Mouse (Mus musculus): ENCODE results near the gene Sec24c. TPM values are rescaled to one million over a fixed set of nuclear protein-coding genes. Genes with fewer than 3 reads are reported as not detected.

Sec24c gene
- polyA plus RNA-seq, 2 experiments, result 77.2 to 149 TPM

- ATAC-seq (ENCODE audit: low FRiP score, low read depth) (peak; percentile 92), DNase-seq (ENCODE audit: low spot score) (peak; percentile 93)
- Histone ChIP-seq H3K4me2 (replicated peaks; ENCODE audit: low read depth, low read length, severe bottlenecking) (peak within 1 kb of the TSS; percentile 75), H3K4me1 (ENCODE audit: control insufficient read depth, insufficient read depth, low read length) (peaks cover 15% of the 10 kb centered on the region), H3K4me3 (replicated peaks; ENCODE audit: low read length) (peak within 1 kb of the TSS; percentile 99), H3K27ac (replicated peaks; ENCODE audit: low read depth, low read length) (peak within 1 kb of the TSS; percentile 53), H3K9ac (ENCODE audit: low read depth, low read length, severe bottlenecking) (peak within 1 kb of the TSS; percentile 94), H3K9me3 (ENCODE audit: control insufficient read depth, low read length) (no peaks in the 10 kb centered on the region), H3K27me3 (ENCODE audit: control insufficient read depth, insufficient read depth, low read length) (no peaks in the 10 kb centered on the region), H3K36me3 (ENCODE audit: control insufficient read depth, insufficient read depth, low read length) (peaks cover 37% of the 10 kb centered on the region)
- under 1% methylated on average over 77 of the region's 80 CpGs for WGBS
- TF ChIP-seq POLR2A (IDR thresholded peaks at IDR 0.05; ENCODE audit: borderline replicate concordance, extremely low read depth, insufficient read depth, insufficient read length), result peak; percentile 65; the same call in 1 of the 2 replicates
Measured at GRCm38 (mm10) chr14:20707201-20708190, 33.4 kb downstream of the Sec24c start, which contains the start of gene Zswim8. Gene Zswim8, plus strand, starts transcription at chr14:20707552.

GRCm38 (mm10) chr14:20708239-20708638, 34.1 kb downstream of the Sec24c start:
- Histone ChIP-seq H3K4me1 (ENCODE audit: control insufficient read depth, insufficient read depth, low read length) (peaks cover 15% of the 10 kb centered on the region), H3K9me3 (ENCODE audit: control insufficient read depth, low read length) (no peaks in the 10 kb centered on the region), H3K36me3 (ENCODE audit: control insufficient read depth, insufficient read depth, low read length) (peaks cover 44% of the 10 kb centered on the region), H3K4me3 (replicated peaks; ENCODE audit: low read length) (peak overlapping the region; percentile 99), H3K9ac (ENCODE audit: low read depth, low read length, severe bottlenecking) (peak overlapping the region; percentile 94), H3K27ac (replicated peaks; ENCODE audit: low read depth, low read length) (no peak overlapping the region), H3K4me2 (replicated peaks; ENCODE audit: low read depth, low read length, severe bottlenecking) (peak overlapping the region; percentile 75), H3K27me3 (ENCODE audit: control insufficient read depth, insufficient read depth, low read length) (no peaks in the 10 kb centered on the region)
- no peak for TF ChIP-seq POLR2A (IDR thresholded peaks at IDR 0.05; ENCODE audit: borderline replicate concordance, extremely low read depth, insufficient read depth, insufficient read length)
- ATAC-seq (ENCODE audit: low FRiP score, low read depth) (no peak), DNase-seq (ENCODE audit: low spot score) (no peak)
- WGBS, result 2% methylated on average over 10 of the region's 10 CpGs

- 87% methylated on average over 11 of the region's 11 CpGs for WGBS
- peaks cover 83% of the 10 kb centered on the region for H3K36me3 ChIP-seq (ENCODE audit: control insufficient read depth, insufficient read depth, low read length)
- no peak overlapping the region for H3K9ac ChIP-seq (ENCODE audit: low read depth, low read length, severe bottlenecking)
- no peak for DNase-seq (ENCODE audit: low spot score)
- no peak overlapping the region for H3K4me3 ChIP-seq (replicated peaks; ENCODE audit: low read length)
- H3K27ac ChIP-seq (replicated peaks; ENCODE audit: low read depth, low read length), result no peak overlapping the region
- no peak for TF ChIP-seq POLR2A (IDR thresholded peaks at IDR 0.05; ENCODE audit: borderline replicate concordance, extremely low read depth, insufficient read depth, insufficient read length)
- H3K27me3 ChIP-seq (ENCODE audit: control insufficient read depth, insufficient read depth, low read length), result no peaks in the 10 kb centered on the region
- no peak for ATAC-seq (ENCODE audit: low FRiP score, low read depth)
- peaks cover 5% of the 10 kb centered on the region for H3K4me1 ChIP-seq (ENCODE audit: control insufficient read depth, insufficient read depth, low read length)
- H3K4me2 ChIP-seq (replicated peaks; ENCODE audit: low read depth, low read length, severe bottlenecking), result no peak overlapping the region
- H3K9me3 ChIP-seq (ENCODE audit: control insufficient read depth, low read length), result no peaks in the 10 kb centered on the region
Measured at GRCm38 (mm10) chr14:20713832-20714231, 39.7 kb downstream of the Sec24c start.

GRCm38 (mm10) chr14:20718443-20718842, 44.3 kb downstream of the Sec24c start:
- WGBS, result 81% methylated on average over 10 of the region's 10 CpGs
- Histone ChIP-seq H3K27ac (replicated peaks; ENCODE audit: low read depth, low read length) (no peak overlapping the region), H3K4me2 (replicated peaks; ENCODE audit: low read depth, low read length, severe bottlenecking) (no peak overlapping the region), H3K9me3 (ENCODE audit: control insufficient read depth, low read length) (no peaks in the 10 kb centered on the region), H3K27me3 (ENCODE audit: control insufficient read depth, insufficient read depth, low read length) (no peaks in the 10 kb centered on the region), H3K4me3 (replicated peaks; ENCODE audit: low read length) (no peak overlapping the region), H3K9ac (ENCODE audit: low read depth, low read length, severe bottlenecking) (no peak overlapping the region), H3K4me1 (ENCODE audit: control insufficient read depth, insufficient read depth, low read length) (no peaks in the 10 kb centered on the region), H3K36me3 (ENCODE audit: control insufficient read depth, insufficient read depth, low read length) (peaks cover 98% of the 10 kb centered on the region)
- ATAC-seq (ENCODE audit: low FRiP score, low read depth) (no peak), DNase-seq (ENCODE audit: low spot score) (no peak)
- no peak for TF ChIP-seq POLR2A (IDR thresholded peaks at IDR 0.05; ENCODE audit: borderline replicate concordance, extremely low read depth, insufficient read depth, insufficient read length)

GRCm38 (mm10) chr14:20719767-20720166, 45.7 kb downstream of the Sec24c start:
- H3K9me3 ChIP-seq (ENCODE audit: control insufficient read depth, low read length), result no peaks in the 10 kb centered on the region
- TF ChIP-seq POLR2A (IDR thresholded peaks at IDR 0.05; ENCODE audit: borderline replicate concordance, extremely low read depth, insufficient read depth, insufficient read length), result no peak
- WGBS, result 92% methylated on average over 12 of the region's 12 CpGs
- H3K4me2 ChIP-seq (replicated peaks; ENCODE audit: low read depth, low read length, severe bottlenecking), result no peak overlapping the region
- no peak overlapping the region for H3K27ac ChIP-seq (replicated peaks; ENCODE audit: low read depth, low read length)
- H3K27me3 ChIP-seq (ENCODE audit: control insufficient read depth, insufficient read depth, low read length), result no peaks in the 10 kb centered on the region
- ATAC-seq (ENCODE audit: low FRiP score, low read depth), result no peak
- H3K4me1 ChIP-seq (ENCODE audit: control insufficient read depth, insufficient read depth, low read length), result no peaks in the 10 kb centered on the region
- H3K36me3 ChIP-seq (ENCODE audit: control insufficient read depth, insufficient read depth, low read length), result peaks cover 98% of the 10 kb centered on the region
- H3K9ac ChIP-seq (ENCODE audit: low read depth, low read length, severe bottlenecking), result no peak overlapping the region
- DNase-seq (ENCODE audit: low spot score), result no peak
- no peak overlapping the region for H3K4me3 ChIP-seq (replicated peaks; ENCODE audit: low read length)

Measured in limb, embryonic 14.5 days (tissue).